Mouse (Mus musculus) intestine, embryonic 16.5 days (tissue): ENCODE measurements around the gene Olfr652. TPM values are rescaled to one million over a fixed set of nuclear protein-coding genes. Genes with fewer than 3 reads are reported as not detected.

Experiments
- ATAC-seq: fragments of 200-750 bp; cut with Nextera tagmentation; 2 replicates; pipeline ENCODE4 v1.8.0; 2017; ENCODE audit warnings: moderate TSS enrichment, moderate library complexity
- H3K27ac ChIP-seq: fragments of 300-500 bp; sonication (generic); 2 replicates; pipeline ENCODE4 v1.5.1; 2014; ENCODE audit warnings: mild to moderate bottlenecking, low read length
- H3K27me3 ChIP-seq: fragments of 300-500 bp; sonication (generic); replicated peaks from 2 replicates; pipeline ENCODE4 v1.6.1; 2014; ENCODE audit warnings: low read length, control low read depth, mixed read lengths; ENCODE audit not compliant: control insufficient read depth, insufficient read depth
- H3K36me3 ChIP-seq: fragments of 300-500 bp; sonication (generic); 2 replicates; pipeline ENCODE4 v1.6.1; 2014; ENCODE audit warnings: low read length, control low read depth; ENCODE audit not compliant: control insufficient read depth, insufficient read depth
- H3K4me1 ChIP-seq: fragments of 300-500 bp; sonication (generic); 2 replicates; pipeline ENCODE4 v1.6.1; 2014; ENCODE audit warnings: low read length, control low read depth, mixed read lengths; ENCODE audit not compliant: control insufficient read depth, insufficient read depth
- H3K4me2 ChIP-seq: fragments of 300-500 bp; sonication (generic); 2 replicates; pipeline ENCODE4 v1.6.1; 2014; ENCODE audit warnings: low read depth, low read length, control low read depth
- H3K4me3 ChIP-seq: fragments of 300-500 bp; sonication (generic); 2 replicates; pipeline ENCODE4 v1.5.1; 2014; ENCODE audit warnings: mild to moderate bottlenecking, low read length
- H3K9ac ChIP-seq: fragments of 300-500 bp; sonication (generic); 2 replicates; pipeline ENCODE4 v1.6.1; 2014; ENCODE audit warnings: low read depth, low read length
- H3K9me3 ChIP-seq: fragments of 300-500 bp; sonication (generic); 2 replicates; pipeline ENCODE4 v1.6.1; 2016; ENCODE audit warnings: low read length, control low read depth; ENCODE audit not compliant: control insufficient read depth
- WGBS: fragments of 180-500 bp; shearing (Covaris S2); extraction: QIAGEN DNeasy Blood & Tissue Kit; methylation state at CpG from one replicate; pipeline ENCODE4 v1.1.7; 2014; 5-methylcytosine and 5-hydroxymethylcytosine counted together
- polyA plus RNA-seq: library from polyadenylated mRNA; unstranded; fragments of >200 nt; fragmentation: Nextera tagmentation; extraction: Ambion mirVana; gene quantifications from 2 replicates; pipeline ENCODE4 v1.2.1, GENCODE M21; 2015

Olfr652 gene
- polyA plus RNA-seq, 1 experiment from 2014 or later = not detected

- Histone ChIP-seq H3K27ac (no peak overlapping the region), H3K9ac (no peak overlapping the region), H3K9me3 (no peaks in the 10 kb centered on the region), H3K4me3 (no peak overlapping the region), H3K27me3 (no peaks in the 10 kb centered on the region), H3K4me2 (no peak overlapping the region), H3K4me1 (no peaks in the 10 kb centered on the region), H3K36me3 (no peaks in the 10 kb centered on the region)
- ATAC-seq = no peak
These were observed 44.0 kb downstream of the Olfr652 start for GRCm38 (mm10) chr7:104604727-104605126.

DNA sequence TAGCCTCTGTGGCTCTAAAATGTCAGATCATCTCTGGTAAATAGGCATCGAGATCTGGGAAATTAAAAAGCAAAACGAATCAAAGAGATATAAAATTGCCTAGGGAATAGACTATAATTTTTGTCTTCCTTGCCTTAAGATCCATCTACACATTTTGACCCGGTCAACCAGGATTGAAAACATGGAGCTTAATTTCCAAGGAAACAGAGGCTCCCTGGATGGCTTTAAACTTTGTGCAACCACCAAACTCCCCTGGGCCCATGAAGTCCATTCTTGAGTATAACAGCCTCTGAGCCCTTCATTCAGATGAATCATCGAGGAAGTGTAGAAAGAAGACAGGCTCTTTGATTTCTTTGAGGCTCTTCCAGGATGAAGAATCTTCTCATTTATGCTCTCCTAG is 53.0 kb downstream of the Olfr652 start, which contains the start of gene Olfr656:
TSS of gene Olfr656 (plus strand) at position 301 of the 400 bp plus-strand sequence.
- Histone ChIP-seq H3K36me3 (no peaks in the 10 kb centered on the region), H3K4me3 (no peak within 1 kb of the TSS), H3K4me1 (no peaks in the 10 kb centered on the region), H3K27ac (no peak within 1 kb of the TSS), H3K9ac (no peak within 1 kb of the TSS), H3K9me3 (no peaks in the 10 kb centered on the region), H3K4me2 (no peak within 1 kb of the TSS), H3K27me3 (no peaks in the 10 kb centered on the region)
- ATAC-seq = no peak
- WGBS = 78% methylated on average over 4 of the region's 4 CpGs

Other genes starting within 250 kb of the Olfr652 start
- 5.1 and 6.3 TPM in 2 replicates for gene Trim12a, start 245.4 kb upstream of the Olfr652 start, polyA plus RNA-seq
- gene Trim34b, start 231.4 kb upstream of the Olfr652 start, polyA plus RNA-seq = 0.13 TPM in 1 of 2 replicates, not detected in the other
- 1.9 and 2.5 TPM in 2 replicates for gene Trim12c, start 207.5 kb upstream of the Olfr652 start, polyA plus RNA-seq
- 0.06 and 0.20 TPM in 2 replicates for gene Trim30b, start 191.0 kb upstream of the Olfr652 start, polyA plus RNA-seq
- 0.31 and 0.34 TPM in 2 replicates for gene Trim30c, start 160.1 kb upstream of the Olfr652 start, polyA plus RNA-seq
- 1.2 TPM in 2 replicates for gene Trim30a, start 95.7 kb upstream of the Olfr652 start, polyA plus RNA-seq
- 0.88 and 0.93 TPM in 2 replicates for gene Trim30d, start 53.1 kb upstream of the Olfr652 start, polyA plus RNA-seq
- not detected in 2 replicates for gene Olfr651, start 10.8 kb upstream of the Olfr652 start, polyA plus RNA-seq
- not detected in 2 replicates for gene Olfr653, start 16.4 kb downstream of the Olfr652 start, polyA plus RNA-seq
- not detected in 2 replicates for gene Olfr654, start 26.1 kb downstream of the Olfr652 start, polyA plus RNA-seq
- gene Olfr655, start 40.9 kb downstream of the Olfr652 start, polyA plus RNA-seq = not detected in 2 replicates
- gene Olfr656, start 53.1 kb downstream of the Olfr652 start, polyA plus RNA-seq = not detected in 2 replicates
- not detected in 2 replicates for gene Olfr657, start 63.9 kb downstream of the Olfr652 start, polyA plus RNA-seq
- not detected in 2 replicates for gene Olfr658, start 86.4 kb downstream of the Olfr652 start, polyA plus RNA-seq
- gene Olfr659, start 105.9 kb downstream of the Olfr652 start, polyA plus RNA-seq = not detected in 2 replicates
- not detected in 2 replicates for gene Olfr661, start 125.6 kb downstream of the Olfr652 start, polyA plus RNA-seq
- not detected in 2 replicates for gene Usp17le, start 216.6 kb downstream of the Olfr652 start, polyA plus RNA-seq